Mouse (Mus musculus) left cerebral cortex, adult 2 months (tissue): Measurements from ENCODE around the gene Fhl5. TPM values are rescaled to one million over a fixed set of nuclear protein-coding genes. Genes with fewer than 3 reads are reported as not detected.
A peak's percentile ranks its signal among the peaks of the same experiment; 100 is the strongest.
"Not testable (repeated sequence)": the region's sequence is repeated elsewhere in the genome, so short reads cannot be mapped to it uniquely, and the experiment has no call there.

Experiments
- DNase-seq, 2 experiments: peaks; one replicate each; pipeline ENCODE4 v3.0.0; 2021 to 2022; ENCODE audit warnings: low spot score in 2 of 2, mixed read lengths in 1 of 2; ENCODE audit errors: extremely low spot score in 1 of 2
- H3K27ac ChIP-seq: fragments of 200-600 bp; 2 replicates; pipeline ENCODE4 v1.8.1; 2022
- H3K4me3 ChIP-seq: fragments of 200-600 bp; 2 replicates; pipeline ENCODE4 v1.8.1; 2022
- CTCF ChIP-seq: fragments of 200-600 bp; IDR thresholded peaks from 2 replicates; pipeline ENCODE4 v1.8.1; 2022; ENCODE audit warnings: antibody characterized with exemption, mild to moderate bottlenecking, moderate library complexity
- intact Hi-C: fragments of 180-260 bp; cut with DNase I; formaldehyde crosslinking; loops from one replicate; pipeline ENCODE4 v1.15.1; 2025
- long read RNA-seq, 2 experiments: library from polyadenylated mRNA; stranded (forward); transcript quantifications; one replicate each; pipeline ENCODE4 v2.0.0; 2021; ENCODE audit warnings: borderline mapping rate in 2 of 2
- total RNA-seq, 2 experiments: library from RNA; stranded (reverse); gene quantifications; 2 replicates each; pipeline ENCODE4 v1.2.3; 2021

The Fhl5 gene
- under 1 TPM; 0.52 to 0.96 TPM for total RNA-seq
- long read RNA-seq, experiment 1, partial matches to known transcripts, result 0 of 2 reads
- long read RNA-seq, experiment 1, other reads (novel, unspliced or antisense), result 2 of 2 reads
- long read RNA-seq, experiment 2, result 0 reads

DNA sequence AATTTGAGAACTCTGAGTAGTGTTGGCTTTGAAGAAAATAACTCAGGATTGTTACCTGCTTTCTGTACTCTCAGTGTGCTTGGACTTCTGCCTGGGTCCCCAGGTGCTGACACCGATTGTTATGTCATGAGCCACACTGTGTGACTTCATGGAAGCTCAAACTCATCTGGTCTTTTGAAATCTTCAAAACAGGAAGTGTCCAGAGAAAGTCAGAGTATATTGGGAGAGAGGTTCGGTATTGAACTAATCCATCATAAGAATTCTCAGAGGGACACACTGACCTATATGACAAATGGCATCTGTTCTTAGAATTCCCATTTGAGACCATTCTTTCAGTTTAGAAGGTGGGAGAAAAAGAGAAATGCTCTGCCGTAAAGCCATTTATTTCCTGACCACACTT lies at the start of gene Fhl5:
Gene Fhl5 (minus strand): TSS at position 101 of the 400 bp plus-strand sequence.
- intact Hi-C loops, result no loop called here
- no peak within 1 kb of the TSS for H3K4me3 ChIP-seq
- no peak for TF ChIP-seq CTCF
- DNase-seq, result no peak
- no peak within 1 kb of the TSS for H3K27ac ChIP-seq

DNA sequence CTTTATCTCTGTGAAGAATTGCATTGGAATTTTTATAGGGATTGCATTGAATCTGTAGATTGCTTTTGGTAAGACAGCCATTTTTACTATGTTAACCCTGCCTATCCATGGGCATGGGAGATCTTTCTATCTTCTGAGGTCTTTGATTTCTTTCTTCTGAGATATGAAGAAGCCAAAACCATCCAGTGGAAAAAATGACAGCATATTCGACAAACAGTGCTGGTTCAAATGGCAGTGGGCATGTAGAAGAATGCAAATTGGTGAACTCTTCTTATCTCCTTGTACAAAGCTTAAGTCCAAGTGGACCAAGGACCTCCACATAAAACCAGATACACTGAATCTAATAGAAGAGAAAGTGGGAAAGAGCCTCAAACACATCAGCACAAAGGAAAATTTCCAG lies 42.3 kb upstream of the Fhl5 start:
- not testable (repeated sequence) for H3K27ac ChIP-seq, H3K4me3 ChIP-seq, DNase-seq
- intact Hi-C loops, result loop anchor here (10.0 kb wide), 1 partner anchor 1210 kb away; no protein-coding TSS in a partner anchor

DNA sequence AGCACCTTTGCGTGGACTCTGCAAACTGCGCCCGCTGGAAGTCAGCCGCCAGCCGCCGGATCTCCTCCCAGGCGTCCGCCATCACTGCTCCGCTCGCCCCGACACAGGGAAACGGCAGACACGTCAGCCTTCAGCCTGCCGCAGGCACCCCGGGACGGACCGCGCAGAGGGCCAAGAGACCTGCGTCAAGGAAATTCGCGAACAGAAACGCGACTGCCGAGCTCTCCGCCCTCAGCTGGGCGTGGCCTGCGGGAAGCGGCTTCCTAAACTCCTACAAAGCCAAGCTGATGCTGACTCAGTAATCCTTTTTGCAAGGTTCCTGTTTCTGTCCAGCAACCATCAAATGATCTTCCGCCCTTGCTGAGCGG lies 39.0 kb upstream of the Fhl5 start, which contains the start of gene Ufl1:
Gene Ufl1 (minus strand): TSS at position 151 of the 368 bp plus-strand sequence.
- peak within 1 kb of the TSS; percentile 98 for H3K27ac ChIP-seq
- DNase-seq, result peak; percentile 98 to 99
- TF ChIP-seq CTCF, result no peak
- H3K4me3 ChIP-seq, result peak within 1 kb of the TSS; percentile 100
- intact Hi-C loops, result loop anchor here (2.0 to 10.0 kb wide), 3 partner anchors 519 to 1213 kb away; partner anchors contain the start of genes Fut9 and Manea

DNA sequence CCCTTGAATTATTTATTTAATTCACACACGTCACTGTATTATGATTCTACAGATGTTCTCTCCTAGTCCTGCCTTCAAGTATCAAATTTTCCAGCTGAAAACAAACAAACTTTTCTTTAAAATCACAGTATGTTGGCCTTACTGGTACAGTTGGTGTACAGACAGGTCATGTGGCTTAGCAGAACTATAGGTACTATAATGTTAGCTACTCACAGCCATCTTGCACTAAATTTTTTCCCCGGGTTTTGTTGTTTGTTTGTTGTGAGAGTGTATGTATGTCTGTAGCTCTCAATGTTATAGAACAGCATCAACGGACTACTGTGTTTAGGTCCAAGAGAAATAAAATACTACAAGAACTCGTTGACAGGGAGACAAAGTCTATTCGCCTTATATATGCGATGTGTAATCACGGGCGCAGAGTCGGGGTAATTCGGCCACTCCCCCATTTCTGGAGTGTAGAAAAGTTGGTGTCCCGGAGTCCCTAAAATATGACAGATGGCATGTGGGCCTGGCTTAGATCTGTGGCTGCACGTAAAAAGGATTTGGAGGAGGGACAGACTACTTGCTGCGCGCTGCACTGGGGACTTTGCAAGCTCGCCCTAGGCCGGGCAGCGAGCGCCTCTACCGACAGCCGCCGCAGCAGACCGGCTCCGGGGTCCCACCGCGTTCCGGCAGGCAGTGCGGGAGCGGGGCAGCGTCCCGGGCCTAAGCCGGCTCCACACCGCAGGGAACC lies 38.4 kb upstream of the Fhl5 start:
- H3K4me3 ChIP-seq, result peak overlapping the region; percentile 100
- TF ChIP-seq CTCF, result peak; percentile 37
- intact Hi-C loops, result loop anchor here (2.0 to 10.0 kb wide), 3 partner anchors 520 to 1214 kb away; partner anchors contain the start of genes Fut9 and Manea
- DNase-seq, result no peak
- peak overlapping the region; percentile 98 for H3K27ac ChIP-seq

DNA sequence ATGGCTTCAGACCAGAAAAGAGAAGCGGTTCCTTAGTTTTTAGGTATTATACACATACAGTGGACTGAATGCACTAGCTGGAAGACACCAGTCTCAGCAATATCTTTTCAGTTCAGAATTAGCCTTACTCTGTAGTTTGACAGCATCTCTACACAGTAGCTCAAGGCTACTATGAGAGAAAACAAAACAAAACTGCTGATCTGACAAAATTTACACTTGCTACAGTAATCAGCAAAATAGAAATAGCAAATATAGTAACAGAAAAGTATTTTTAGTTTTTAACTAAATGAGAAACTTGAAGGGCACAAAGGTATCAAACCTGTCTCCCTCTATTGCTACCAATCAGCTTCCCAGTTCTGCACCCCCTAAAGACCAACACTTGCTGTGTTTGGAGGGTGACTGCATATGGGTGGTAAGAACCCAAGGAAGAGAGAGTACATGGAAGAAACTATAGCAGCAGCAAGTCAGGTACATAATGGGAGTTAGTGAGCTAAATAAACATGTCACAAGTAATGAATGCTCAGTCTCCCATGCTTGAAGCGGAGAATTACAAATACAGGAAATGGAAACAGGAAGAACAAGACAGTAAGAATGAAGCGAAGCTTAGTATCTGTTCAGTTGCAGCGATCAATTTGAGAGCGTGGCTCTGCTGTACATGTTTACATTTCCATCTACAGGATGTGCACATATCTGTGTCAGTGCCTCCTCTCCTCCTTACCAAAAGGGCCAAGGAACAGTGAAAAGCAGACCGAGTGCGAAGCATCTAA lies 30.4 kb upstream of the Fhl5 start:
- no peak for TF ChIP-seq CTCF
- Histone ChIP-seq H3K4me3 (no peak overlapping the region), H3K27ac (no peak overlapping the region)
- intact Hi-C loops, result loop anchor here (2.0 kb wide), 1 partner anchor 14 kb away; no protein-coding TSS in a partner anchor
- DNase-seq, result no peak

DNA sequence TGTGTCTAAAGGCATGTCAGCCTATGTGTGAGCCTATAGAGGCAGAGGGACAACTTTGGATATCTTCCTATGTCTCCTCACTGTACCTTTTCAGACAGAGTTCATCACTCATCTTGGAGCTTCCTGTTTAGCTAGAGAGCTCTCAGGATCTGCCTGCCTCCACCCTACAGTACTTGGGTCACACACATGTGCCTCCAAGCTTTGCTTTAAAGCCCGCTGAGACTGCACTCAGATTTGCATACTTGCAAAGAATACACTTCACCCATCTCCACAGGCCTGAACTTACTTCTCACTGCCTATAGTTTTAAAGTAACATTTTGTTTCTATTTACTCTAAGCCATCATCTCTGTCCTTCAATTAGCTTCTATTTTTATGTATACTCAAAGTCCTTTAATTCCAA lies 29.2 kb upstream of the Fhl5 start:
- no peak for TF ChIP-seq CTCF
- Histone ChIP-seq H3K4me3 (no peak overlapping the region), H3K27ac (no peak overlapping the region)
- DNase-seq, result no peak
- intact Hi-C loops, result loop anchor here (2.0 kb wide), 1 partner anchor 13 kb away; no protein-coding TSS in a partner anchor

DNA sequence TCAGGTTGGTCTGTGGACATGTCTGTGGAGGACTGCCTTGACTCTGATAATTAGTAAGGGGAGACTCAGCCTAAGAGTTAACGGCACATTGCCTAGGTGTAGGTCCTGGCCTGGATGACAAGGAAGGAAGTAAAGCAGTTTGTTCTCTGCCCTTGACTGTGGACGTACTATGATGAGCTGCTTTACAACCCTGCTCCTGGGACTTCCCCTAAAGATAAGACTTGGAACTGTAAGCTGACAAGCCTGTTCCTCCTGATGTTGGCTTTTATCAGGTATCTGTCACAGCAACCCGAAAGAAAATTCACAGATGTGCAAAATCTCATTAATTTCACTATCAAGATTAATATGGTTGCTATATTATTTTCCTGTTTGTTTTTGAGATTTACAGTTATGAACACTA lies 24.5 kb upstream of the Fhl5 start:
- DNase-seq, result no peak
- intact Hi-C loops, result no loop called here
- Histone ChIP-seq H3K27ac (no peak overlapping the region), H3K4me3 (no peak overlapping the region)
- TF ChIP-seq CTCF, result no peak

DNA sequence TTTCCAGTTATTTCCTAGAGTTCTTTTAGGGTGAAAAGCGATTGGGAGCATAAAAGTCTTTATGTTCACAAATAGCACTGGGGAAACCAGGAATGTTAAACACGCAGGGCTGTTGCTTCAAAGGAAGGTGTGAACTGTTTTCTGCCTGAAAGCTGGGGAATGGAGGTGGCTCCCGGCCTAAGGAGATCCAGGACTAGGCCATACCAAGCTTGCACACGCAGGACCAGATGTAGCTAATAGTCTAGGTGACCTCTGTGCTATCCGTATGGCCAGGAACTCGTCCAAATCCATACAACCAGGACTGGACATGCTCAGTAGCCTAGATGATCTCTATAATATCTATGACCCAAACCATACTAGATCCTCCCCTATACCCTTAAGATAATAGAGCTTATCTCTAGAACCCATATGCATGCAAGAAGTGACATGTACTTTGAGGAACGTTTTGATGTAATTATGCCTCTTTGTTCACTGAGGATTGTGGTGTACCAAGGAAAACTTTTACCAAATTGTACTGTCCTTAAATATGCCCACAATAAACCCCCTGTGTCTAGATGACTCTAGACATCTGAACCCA lies 15.2 kb upstream of the Fhl5 start:
- no peak for DNase-seq
- TF ChIP-seq CTCF, result no peak
- H3K27ac ChIP-seq, result no peak overlapping the region
- intact Hi-C loops, result loop anchor here (2.0 kb wide), 1 partner anchor 15 kb away; no protein-coding TSS in a partner anchor
- H3K4me3 ChIP-seq, result no peak overlapping the region

DNA sequence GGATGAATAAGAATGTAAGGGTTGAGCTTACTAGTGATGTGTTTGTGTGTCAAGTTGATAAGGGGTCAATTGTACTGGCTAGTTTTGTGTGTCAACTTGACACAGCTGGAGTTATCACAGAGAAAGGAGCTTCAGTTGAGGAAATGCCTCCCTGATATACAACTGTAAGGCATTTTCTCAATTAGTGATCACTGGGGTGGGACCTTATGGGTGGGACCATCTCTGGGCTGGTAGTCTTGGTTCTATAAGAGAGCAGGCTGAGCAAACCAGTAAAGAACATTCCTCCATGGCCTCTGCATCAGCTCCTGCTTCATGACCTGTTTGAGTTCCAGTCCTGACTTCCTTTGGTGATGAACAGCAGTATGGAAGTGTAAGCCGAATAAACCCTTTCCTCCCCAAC lies 7.0 kb downstream of the Fhl5 start:
- intact Hi-C loops, result not testable (repeated sequence)

DNA sequence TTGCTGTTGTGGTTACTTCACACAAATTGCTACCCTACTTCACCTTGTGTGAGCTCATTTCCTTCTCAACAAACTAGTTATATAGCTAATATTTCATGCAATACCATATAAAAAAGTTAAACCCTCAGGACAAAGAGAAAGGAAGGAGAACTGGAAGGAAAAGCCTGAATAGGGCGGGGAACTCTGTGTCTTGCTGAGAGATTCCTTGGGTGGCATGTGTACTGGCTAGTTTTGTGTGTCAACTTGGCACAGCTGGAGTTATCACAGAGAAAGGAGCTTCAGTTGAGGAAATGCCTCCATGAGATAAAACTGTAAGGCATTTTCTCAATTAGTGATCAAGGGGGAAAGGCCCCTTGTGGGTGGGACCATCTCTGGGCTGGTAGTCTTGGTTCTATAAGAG lies 8.9 kb downstream of the Fhl5 start:
- H3K27ac ChIP-seq, intact Hi-C loops, H3K4me3 ChIP-seq, DNase-seq: not testable (repeated sequence)

More for the DNA sequence above, 7.0 kb downstream of the Fhl5 start:
- DNase-seq, H3K27ac ChIP-seq, H3K4me3 ChIP-seq: not testable (repeated sequence)

DNA sequence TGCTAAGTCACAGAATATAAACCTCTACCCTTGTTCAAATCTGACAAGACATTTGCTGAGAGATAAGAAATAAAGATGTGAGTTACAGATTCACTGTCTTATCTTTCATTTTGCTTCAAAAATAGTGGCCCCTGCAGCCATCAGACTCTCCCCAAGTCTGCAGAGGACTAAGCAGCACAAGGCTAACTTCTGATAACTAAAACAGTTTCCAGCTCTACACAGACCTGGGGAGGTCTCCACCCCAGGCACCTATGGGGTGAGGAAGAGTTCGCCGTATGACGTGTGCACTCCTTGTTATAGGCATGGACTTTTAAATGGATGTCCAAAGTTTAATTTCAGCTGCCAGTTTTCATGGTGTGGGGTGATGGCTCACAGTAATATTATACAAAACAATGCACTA lies 10.1 kb downstream of the Fhl5 start:
- TF ChIP-seq CTCF, result no peak
- intact Hi-C loops, result no loop called here
- H3K4me3 ChIP-seq, result no peak overlapping the region
- H3K27ac ChIP-seq, result no peak overlapping the region
- no peak for DNase-seq

DNA sequence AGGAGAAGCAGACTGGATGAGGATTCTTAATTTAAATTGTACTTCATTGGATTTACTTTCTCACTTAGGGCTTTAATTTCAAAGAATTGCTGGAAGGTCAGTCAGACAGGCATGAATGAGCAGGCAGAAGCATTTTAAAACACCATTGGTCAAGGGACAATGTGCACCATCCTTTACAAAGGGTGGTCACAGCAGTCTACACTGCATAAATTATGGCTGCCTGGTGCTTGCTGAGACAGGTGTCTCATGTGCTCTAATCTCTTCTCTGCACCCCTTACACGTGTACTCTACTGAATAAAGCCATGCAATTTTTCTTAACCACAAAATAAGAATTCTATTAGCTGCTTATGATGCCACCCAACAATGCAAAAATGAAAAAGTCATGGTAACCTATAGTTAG lies 15.1 kb downstream of the Fhl5 start:
- Histone ChIP-seq H3K27ac (no peak overlapping the region), H3K4me3 (no peak overlapping the region)
- TF ChIP-seq CTCF, result no peak
- intact Hi-C loops, result no loop called here
- DNase-seq, result no peak
